Mouse (Mus musculus) hindbrain, postnatal 0 days (tissue): ENCODE data around the gene Kremen2. TPM values are rescaled to one million over a fixed set of nuclear protein-coding genes. Genes with fewer than 3 reads are reported as not detected.
A peak's percentile ranks its signal among the peaks of the same experiment; 100 is the strongest.

Source experiments
- ATAC-seq: fragments of 200-750 bp; cut with Nextera tagmentation; 2 replicates; pipeline ENCODE4 v1.8.0; 2017; ENCODE audit warnings: mild to moderate bottlenecking, moderate TSS enrichment, moderate library complexity
- DNase-seq: peaks from one replicate; pipeline ENCODE4 v3.0.0-alpha.2; 2015; ENCODE audit warnings: low spot score
- H3K27ac ChIP-seq: fragments of 300-500 bp; sonication (generic); 2 replicates; pipeline ENCODE4 v1.5.1; 2014; ENCODE audit warnings: mild to moderate bottlenecking
- H3K27me3 ChIP-seq: fragments of 300-500 bp; sonication (generic); 2 replicates; pipeline ENCODE4 v1.6.1; 2014; ENCODE audit warnings: low read length, mixed read lengths; ENCODE audit not compliant: insufficient read depth
- H3K36me3 ChIP-seq: fragments of 300-500 bp; sonication (generic); 2 replicates; pipeline ENCODE4 v1.6.1; 2014; ENCODE audit warnings: low read length, mixed read lengths; ENCODE audit not compliant: insufficient read depth
- H3K4me1 ChIP-seq: fragments of 300-500 bp; sonication (generic); 2 replicates; pipeline ENCODE4 v1.6.1; 2014; ENCODE audit warnings: antibody characterized with exemption, low read length, mixed read lengths; ENCODE audit not compliant: insufficient read depth
- H3K4me2 ChIP-seq: fragments of 300-500 bp; sonication (generic); 2 replicates; pipeline ENCODE4 v1.6.1; 2014; ENCODE audit warnings: low read depth, mild to moderate bottlenecking, low read length, moderate library complexity, mixed read lengths
- H3K4me3 ChIP-seq: fragments of 300-500 bp; sonication (generic); 2 replicates; pipeline ENCODE4 v1.5.1; 2014; ENCODE audit warnings: low read length
- H3K9ac ChIP-seq: fragments of 300-500 bp; sonication (generic); replicated peaks from 2 replicates; pipeline ENCODE4 v1.6.1; 2014; ENCODE audit warnings: mild to moderate bottlenecking, low read length, moderate library complexity, mixed read lengths
- H3K9me3 ChIP-seq: fragments of 300-500 bp; sonication (generic); 2 replicates; pipeline ENCODE4 v1.6.1; 2016; ENCODE audit warnings: low read length, mixed read lengths
- CTCF ChIP-seq: IDR thresholded peaks from 2 replicates; pipeline ENCODE4 v1.5.1; 2016; ENCODE audit warnings: antibody characterized with exemption, control low read depth, low read depth
- WGBS: fragments of 180-500 bp; shearing (Covaris S2); extraction: QIAGEN DNeasy Blood & Tissue Kit; methylation state at CpG from one replicate; pipeline ENCODE4 v1.1.7; 2014; 5-methylcytosine and 5-hydroxymethylcytosine counted together
- polyA plus RNA-seq: library from polyadenylated mRNA; unstranded; fragments of >200 nt; fragmentation: Nextera tagmentation; extraction: Ambion mirVana; gene quantifications from 2 replicates; pipeline ENCODE4 v1.2.1, GENCODE M21; 2015
- total RNA-seq: library from RNA; depleted of rRNA; stranded (reverse); fragments of >200 nt; gene quantifications from 2 replicates; pipeline ENCODE4 v1.2.3, GENCODE M21; 2014

Kremen2 gene
- total and polyA plus RNA-seq, 2 experiments from 2014 or later, result 1.2 to 1.4 TPM

- Histone ChIP-seq H3K9me3 (no peaks in the 10 kb centered on the region), H3K4me3 (no peak overlapping the region), H3K27me3 (no peaks in the 10 kb centered on the region), H3K27ac (no peak overlapping the region), H3K4me2 (no peak overlapping the region), H3K36me3 (peaks cover 30% of the 10 kb centered on the region; the same call in 1 of the 2 replicates), H3K9ac (no peak overlapping the region), H3K4me1 (no peaks in the 10 kb centered on the region)
- no peak for TF ChIP-seq CTCF
- WGBS, result 96% methylated on average over 9 of the region's 9 CpGs
- ATAC-seq, result no peak
- DNase-seq, result no peak
Measured at GRCm38 (mm10) chr17:23760231-23760630, 14.6 kb upstream of the Kremen2 start.

DNA sequence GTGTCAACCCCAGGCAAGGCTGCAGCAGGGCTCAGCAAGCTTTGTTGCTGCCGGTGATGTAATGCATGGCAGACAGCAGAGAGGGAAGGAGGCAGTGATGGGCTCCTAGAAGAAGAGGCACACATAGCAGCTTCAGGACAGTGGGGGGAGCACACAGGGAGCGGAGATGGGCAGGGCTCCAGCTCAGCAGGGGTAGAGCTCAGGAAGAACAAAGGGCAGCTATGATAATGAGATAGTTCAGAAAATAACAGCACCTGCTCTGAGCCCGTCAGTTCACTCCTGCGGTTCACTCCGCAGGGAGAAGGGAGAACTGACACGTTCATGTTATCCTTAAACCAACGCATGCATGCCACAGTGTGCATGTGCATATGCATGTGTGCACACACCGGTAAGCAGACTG, 13.2 kb upstream of the Kremen2 start:
- ATAC-seq (no peak), DNase-seq (no peak)
- Histone ChIP-seq H3K4me1 (no peaks in the 10 kb centered on the region), H3K9me3 (no peaks in the 10 kb centered on the region), H3K9ac (no peak overlapping the region), H3K27ac (no peak overlapping the region), H3K27me3 (no peaks in the 10 kb centered on the region), H3K4me3 (no peak overlapping the region), H3K4me2 (no peak overlapping the region), H3K36me3 (peaks cover 36% of the 10 kb centered on the region; the same call in 1 of the 2 replicates)
- WGBS, result 49% methylated on average over 8 of the region's 8 CpGs
- TF ChIP-seq CTCF, result no peak

GRCm38 (mm10) chr17:23757581-23757980, 11.9 kb upstream of the Kremen2 start:
- WGBS, result 97% methylated on average over 9 of the region's 9 CpGs
- no peak for ATAC-seq
- no peak for DNase-seq

GRCm38 (mm10) chr17:23755689-23756088, 10.1 kb upstream of the Kremen2 start:
- no peak for TF ChIP-seq CTCF
- ATAC-seq (no peak), DNase-seq (no peak)
- no peak overlapping the region for H3K4me3 ChIP-seq
- 80% methylated on average over 13 of the region's 13 CpGs for WGBS
- H3K9me3 ChIP-seq, result no peaks in the 10 kb centered on the region
- no peak overlapping the region for H3K4me2 ChIP-seq
- no peak overlapping the region for H3K9ac ChIP-seq
- H3K4me1 ChIP-seq, result no peaks in the 10 kb centered on the region
- peaks cover 57% of the 10 kb centered on the region for H3K36me3 ChIP-seq
- H3K27ac ChIP-seq, result no peak overlapping the region
- no peaks in the 10 kb centered on the region for H3K27me3 ChIP-seq

More at GRCm38 (mm10) chr17:23757581-23757980, 11.9 kb upstream of the Kremen2 start:
- no peaks in the 10 kb centered on the region for H3K27me3 ChIP-seq
- H3K36me3 ChIP-seq, result peaks cover 46% of the 10 kb centered on the region
- no peaks in the 10 kb centered on the region for H3K4me1 ChIP-seq
- no peak overlapping the region for H3K4me2 ChIP-seq
- no peaks in the 10 kb centered on the region for H3K9me3 ChIP-seq
- H3K4me3 ChIP-seq, result no peak overlapping the region
- no peak overlapping the region for H3K9ac ChIP-seq
- no peak overlapping the region for H3K27ac ChIP-seq
- no peak for TF ChIP-seq CTCF

DNA sequence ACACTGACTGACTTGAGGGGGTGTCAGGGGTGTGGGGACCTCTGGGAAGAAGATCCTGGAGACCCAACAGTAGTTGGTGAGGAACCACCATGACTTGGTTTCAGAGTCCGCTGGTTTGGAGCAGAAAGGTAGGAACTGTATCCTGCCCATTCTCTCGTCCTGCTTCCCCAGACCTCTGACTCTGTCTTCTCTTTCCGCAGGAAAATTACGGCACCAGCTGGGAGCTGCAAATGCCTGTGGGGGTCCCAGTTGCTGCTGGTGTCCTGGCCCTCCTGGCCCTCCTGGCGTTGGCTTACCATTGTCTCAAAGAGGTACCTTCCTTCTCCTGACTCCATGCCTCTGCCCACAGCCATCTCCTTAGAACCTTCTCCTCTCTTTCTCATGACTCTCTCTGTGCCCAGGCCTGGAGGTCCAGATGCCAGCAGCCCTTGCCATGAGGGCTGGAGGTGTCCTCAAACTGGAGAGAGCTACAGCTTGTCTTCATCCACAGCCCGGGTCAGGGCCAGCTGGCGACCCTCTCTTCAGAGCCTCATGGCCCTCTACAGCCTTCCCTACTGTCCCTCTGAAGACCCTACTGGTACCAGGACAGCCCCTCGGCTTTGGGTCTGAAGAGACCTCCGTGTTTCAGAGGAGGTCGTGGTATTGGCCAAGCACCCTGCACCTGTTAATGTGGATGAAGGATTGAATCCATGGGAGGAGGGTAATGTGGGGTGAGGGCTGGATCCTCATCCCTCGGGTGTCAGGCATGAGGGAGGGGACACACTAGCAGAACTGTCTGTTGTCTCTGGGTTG, 4.0 kb upstream of the Kremen2 start:
- no peak overlapping the region for H3K4me3 ChIP-seq
- peaks cover 27% of the 10 kb centered on the region for H3K36me3 ChIP-seq
- H3K4me2 ChIP-seq, result peak overlapping the region; percentile 26; the same call in 1 of the 2 replicates
- DNase-seq (no peak), ATAC-seq (no peak)
- no peak for TF ChIP-seq CTCF
- no peak overlapping the region for H3K27ac ChIP-seq
- no peak overlapping the region for H3K9ac ChIP-seq
- WGBS, result 85% methylated on average over 11 of the region's 11 CpGs
- H3K9me3 ChIP-seq, result no peaks in the 10 kb centered on the region
- H3K4me1 ChIP-seq, result peaks cover 12% of the 10 kb centered on the region; the same call in 1 of the 2 replicates
- H3K27me3 ChIP-seq, result peaks cover 14% of the 10 kb centered on the region; the same call in 1 of the 2 replicates

DNA sequence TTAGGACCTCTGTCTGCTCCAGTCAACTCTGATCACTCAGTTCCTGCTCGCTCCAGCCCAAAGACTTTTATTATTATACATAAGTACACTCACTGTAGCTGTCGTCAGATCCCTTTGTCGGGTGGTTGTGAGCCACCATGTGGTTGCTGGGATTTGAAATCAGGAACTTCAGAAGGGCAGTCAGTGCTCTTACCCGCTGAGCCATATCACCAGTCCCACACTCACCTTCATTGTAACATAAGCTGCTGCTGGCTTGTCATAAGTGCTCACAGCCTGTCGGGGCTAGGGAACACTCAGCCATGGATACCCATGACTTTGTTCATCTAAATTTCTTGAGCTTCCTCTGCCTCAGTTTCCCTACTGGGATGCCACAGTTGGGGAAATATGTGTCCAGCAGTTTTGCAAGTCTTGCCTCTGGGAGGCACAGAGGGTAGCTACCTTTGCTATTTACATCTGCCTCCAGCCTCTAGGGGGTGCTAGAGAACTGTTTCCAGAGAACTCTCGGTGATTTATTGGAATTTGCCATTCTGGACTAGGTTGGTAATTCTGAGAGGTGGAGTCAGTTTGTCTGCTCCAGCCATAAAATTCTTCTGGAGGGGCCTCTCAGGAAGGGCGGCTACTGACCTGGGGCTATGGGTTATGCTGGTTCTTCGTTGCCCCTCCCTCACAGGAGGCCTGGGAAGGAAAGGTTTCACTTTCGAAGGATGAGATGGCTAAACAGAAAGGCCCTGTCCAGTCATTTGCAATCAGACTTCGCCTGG, 3.2 kb upstream of the Kremen2 start:
- no peaks in the 10 kb centered on the region for H3K9me3 ChIP-seq
- peaks cover 21% of the 10 kb centered on the region; the same call in 1 of the 2 replicates for H3K27me3 ChIP-seq
- peaks cover 13% of the 10 kb centered on the region; the same call in 1 of the 2 replicates for H3K4me1 ChIP-seq
- TF ChIP-seq CTCF, result peak; percentile 80
- H3K4me2 ChIP-seq, result peak overlapping the region; percentile 26; the same call in 1 of the 2 replicates
- DNase-seq (peak; percentile 81), ATAC-seq (no peak)
- H3K36me3 ChIP-seq, result peaks cover 21% of the 10 kb centered on the region
- H3K9ac ChIP-seq, result no peak overlapping the region
- WGBS, result 38% methylated on average over 10 of the region's 10 CpGs
- no peak overlapping the region for H3K4me3 ChIP-seq
- no peak overlapping the region for H3K27ac ChIP-seq
